Mouse (Mus musculus) T-helper 2 cell (primary cell): Measurements from ENCODE around the gene Galns.

Source experiments
- in situ Hi-C: fragments of 300-600 bp; cut with MboI, MseI; formaldehyde crosslinking; loops from one replicate; pipeline ENCODE4 v1.15.1; 2025; ENCODE audit warnings: high pct_unique_total_duplicates

Gene Galns

GRCm38 (mm10) chr8:122611295-122612133 lies at the start of gene Galns, which contains the start of gene Trappc2l:
Gene Galns, minus strand, starts transcription at chr8:122611463.
Gene Trappc2l, plus strand, starts transcription at chr8:122611640.
- in situ Hi-C loops: loop anchor here (5.0 kb wide), 1 partner anchor 34 kb away; the partner anchor contains the start of gene Aprt

GRCm38 (mm10) chr8:122660022-122660421 lies 48.8 kb upstream of the Galns start:
- in situ Hi-C loops: no loop called here

- in situ Hi-C loops: loop anchor here (10.0 kb wide), 1 partner anchor 1786 kb away; no protein-coding TSS in a partner anchor
Observed at GRCm38 (mm10) chr8:122658807-122659160, 47.5 kb upstream of the Galns start.

GRCm38 (mm10) chr8:122658149-122658806 lies 47.0 kb upstream of the Galns start:
- in situ Hi-C loops: loop anchor here (10.0 kb wide), 1 partner anchor 1787 kb away; no protein-coding TSS in a partner anchor

- in situ Hi-C loops: loop anchor here (10.0 kb wide), 1 partner anchor 1788 kb away; no protein-coding TSS in a partner anchor
Observed at GRCm38 (mm10) chr8:122656056-122656999, 45.1 kb upstream of the Galns start.

- in situ Hi-C loops: loop anchor here (10.0 kb wide), 1 partner anchor 1790 kb away; no protein-coding TSS in a partner anchor
Observed at GRCm38 (mm10) chr8:122654768-122655167, 43.5 kb upstream of the Galns start.

GRCm38 (mm10) chr8:122652643-122653042 lies 41.4 kb upstream of the Galns start:
- in situ Hi-C loops: loop anchor here (10.0 kb wide), 1 partner anchor 1792 kb away; no protein-coding TSS in a partner anchor

GRCm38 (mm10) chr8:122651326-122651921 lies 40.2 kb upstream of the Galns start:
- in situ Hi-C loops: loop anchor here (10.0 kb wide), 1 partner anchor 1793 kb away; no protein-coding TSS in a partner anchor

- in situ Hi-C loops: no loop called here
Observed at GRCm38 (mm10) chr8:122648192-122648970, 37.1 kb upstream of the Galns start.

- in situ Hi-C loops: no loop called here
Observed at GRCm38 (mm10) chr8:122646337-122646736, 35.1 kb upstream of the Galns start.

GRCm38 (mm10) chr8:122644175-122644954 lies 33.1 kb upstream of the Galns start:
- in situ Hi-C loops: no loop called here

GRCm38 (mm10) chr8:122642071-122642470 lies 30.8 kb upstream of the Galns start:
- in situ Hi-C loops: no loop called here

GRCm38 (mm10) chr8:122641406-122641805 lies 30.1 kb upstream of the Galns start:
- in situ Hi-C loops: no loop called here

- in situ Hi-C loops: no loop called here
Observed at GRCm38 (mm10) chr8:122640825-122641224, 29.6 kb upstream of the Galns start.

GRCm38 (mm10) chr8:122639521-122640248 lies 28.4 kb upstream of the Galns start:
- in situ Hi-C loops: no loop called here

GRCm38 (mm10) chr8:122638601-122639000 lies 27.3 kb upstream of the Galns start:
- in situ Hi-C loops: no loop called here

GRCm38 (mm10) chr8:122637230-122637629 lies 26.0 kb upstream of the Galns start:
- in situ Hi-C loops: no loop called here

- in situ Hi-C loops: no loop called here
Observed at GRCm38 (mm10) chr8:122636803-122637175, 25.5 kb upstream of the Galns start.
